Mouse (Mus musculus): ENCODE measurements around the gene Mup2.
"Not testable (repeated sequence)": the region's sequence is repeated elsewhere in the genome, so short reads cannot be mapped to it uniquely, and the experiment has no call there.

Gene Mup2

DNA sequence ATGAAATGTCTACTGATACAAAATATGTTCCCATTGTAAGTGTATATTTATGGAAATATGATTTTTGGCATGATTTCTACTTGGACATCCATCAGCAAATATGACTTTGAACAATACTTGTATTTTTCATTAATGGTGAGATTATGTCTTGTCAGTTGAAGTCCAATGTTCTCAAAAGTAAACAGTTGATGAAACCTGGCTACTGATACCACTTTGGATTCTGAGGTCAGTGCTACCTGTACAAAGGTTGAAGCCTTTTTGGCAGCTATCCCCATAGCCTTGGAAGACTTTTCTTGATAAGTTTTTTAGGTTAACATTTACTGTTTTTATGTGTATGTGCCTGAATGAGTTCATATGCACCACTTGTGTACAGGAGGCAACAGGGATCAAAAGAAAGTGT, at the start of gene Mup2:
Gene Mup2 (minus strand): TSS at position 101 of the 400 bp plus-strand sequence.
- DNase-seq: not testable (repeated sequence)
